Mouse (Mus musculus) ES-Bruce4 (cell line): ENCODE measurements around the gene Clstn3.

Source experiments
- CTCF ChIP-seq: IDR thresholded peaks from one replicate; pipeline ENCODE4 v1.8.1; 2011; ENCODE audit warnings: low read depth, low read length
- POLR2A ChIP-seq: IDR thresholded peaks from one replicate; pipeline ENCODE4 v1.8.1; 2011; ENCODE audit warnings: low read length; ENCODE audit not compliant: insufficient read depth

- TF ChIP-seq POLR2A, result no peak
- no peak for TF ChIP-seq CTCF
These were observed 14.4 kb upstream of the Clstn3 start for GRCm38 (mm10) chr6:124478874-124479572.
